Mouse (Mus musculus) adrenal gland, postnatal 10 days (tissue): ENCODE data around the gene Ttc1. TPM values are rescaled to one million over a fixed set of nuclear protein-coding genes. Genes with fewer than 3 reads are reported as not detected.

Experiments used
- DNase-seq: peaks from one replicate; pipeline ENCODE4 v3.0.0; 2021; ENCODE audit warnings: mixed read lengths
- long read RNA-seq, 2 experiments: library from polyadenylated mRNA; stranded (forward); transcript quantifications; one replicate each; pipeline ENCODE4 v2.0.0; 2021
- total RNA-seq, 2 experiments: library from RNA; stranded (reverse); gene quantifications; 2 replicates each; pipeline ENCODE4 v1.2.3; 2021

Gene Ttc1
- 10 to 100 TPM; 46.2 to 48.8 TPM for total RNA-seq
- long read RNA-seq, experiment 1, transcript Ttc1-203 (2 exons, 501 nt), result minor isoform, 9 of 95 reads
- long read RNA-seq, experiment 1, transcript Ttc1-201 (8 exons, 1,438 nt), result major isoform, 82 of 95 reads
- long read RNA-seq, experiment 1, partial matches to known transcripts, result 4 of 95 reads
- long read RNA-seq, experiment 1, other reads (novel, unspliced or antisense), result 0 of 95 reads
- long read RNA-seq, experiment 2, transcript Ttc1-201 (8 exons, 1,438 nt), result major isoform, 40 of 45 reads
- long read RNA-seq, experiment 2, partial matches to known transcripts, result 2 of 45 reads
- long read RNA-seq, experiment 2, other reads (novel, unspliced or antisense), result 3 of 45 reads

GRCm38 (mm10) chr11:43747233-43748226, at the start of gene Ttc1:
TSS of gene Ttc1 (minus strand) at chr11:43748008.
- peak; percentile 98 for DNase-seq

GRCm38 (mm10) chr11:43795992-43796391, 48.2 kb upstream of the Ttc1 start:
- DNase-seq, result no peak

GRCm38 (mm10) chr11:43790446-43790845, 42.6 kb upstream of the Ttc1 start:
- DNase-seq, result peak; percentile 12

GRCm38 (mm10) chr11:43783772-43784171, 36.0 kb upstream of the Ttc1 start:
- DNase-seq, result peak; percentile 90

- no peak for DNase-seq
Measured at GRCm38 (mm10) chr11:43783106-43783505, 35.3 kb upstream of the Ttc1 start.

- DNase-seq, result no peak
Measured at GRCm38 (mm10) chr11:43779551-43779950, 31.7 kb upstream of the Ttc1 start.

GRCm38 (mm10) chr11:43776324-43776694, 28.5 kb upstream of the Ttc1 start:
- no peak for DNase-seq

- peak; percentile 46 for DNase-seq
Measured at GRCm38 (mm10) chr11:43775469-43776323, 27.9 kb upstream of the Ttc1 start.

- DNase-seq, result no peak
Measured at GRCm38 (mm10) chr11:43773725-43774124, 25.9 kb upstream of the Ttc1 start.

- DNase-seq, result no peak
Measured at GRCm38 (mm10) chr11:43770110-43770509, 22.3 kb upstream of the Ttc1 start.

GRCm38 (mm10) chr11:43767749-43768148, 19.9 kb upstream of the Ttc1 start:
- no peak for DNase-seq

GRCm38 (mm10) chr11:43766922-43767648, 19.3 kb upstream of the Ttc1 start:
- peak; percentile 85 for DNase-seq

GRCm38 (mm10) chr11:43758436-43758835, 10.6 kb upstream of the Ttc1 start:
- peak; percentile 70 for DNase-seq

GRCm38 (mm10) chr11:43755411-43755810, 7.6 kb upstream of the Ttc1 start:
- DNase-seq, result no peak

- DNase-seq, result no peak
Measured at GRCm38 (mm10) chr11:43754568-43754967, 6.8 kb upstream of the Ttc1 start.

- DNase-seq, result no peak
Measured at GRCm38 (mm10) chr11:43751542-43751941, 3.7 kb upstream of the Ttc1 start.

GRCm38 (mm10) chr11:43728737-43729301, 19.0 kb downstream of the Ttc1 start:
- DNase-seq, result no peak

- no peak for DNase-seq
Measured at GRCm38 (mm10) chr11:43727796-43728195, 20.0 kb downstream of the Ttc1 start.

GRCm38 (mm10) chr11:43723411-43723810, 24.4 kb downstream of the Ttc1 start:
- DNase-seq, result no peak

GRCm38 (mm10) chr11:43712178-43712577, 35.6 kb downstream of the Ttc1 start:
- no peak for DNase-seq

- DNase-seq, result no peak
Measured at GRCm38 (mm10) chr11:43708409-43708808, 39.4 kb downstream of the Ttc1 start.
